Mouse (Mus musculus): Measurements from ENCODE around the gene Usp34. TPM values are rescaled to one million over a fixed set of nuclear protein-coding genes. Genes with fewer than 3 reads are reported as not detected.
"Not testable (repeated sequence)": the region's sequence is repeated elsewhere in the genome, so short reads cannot be mapped to it uniquely, and the experiment has no call there.

Usp34 gene
- total RNA-seq, 2 experiments from 2014 or later: 48.2 to 63.2 TPM

DNA sequence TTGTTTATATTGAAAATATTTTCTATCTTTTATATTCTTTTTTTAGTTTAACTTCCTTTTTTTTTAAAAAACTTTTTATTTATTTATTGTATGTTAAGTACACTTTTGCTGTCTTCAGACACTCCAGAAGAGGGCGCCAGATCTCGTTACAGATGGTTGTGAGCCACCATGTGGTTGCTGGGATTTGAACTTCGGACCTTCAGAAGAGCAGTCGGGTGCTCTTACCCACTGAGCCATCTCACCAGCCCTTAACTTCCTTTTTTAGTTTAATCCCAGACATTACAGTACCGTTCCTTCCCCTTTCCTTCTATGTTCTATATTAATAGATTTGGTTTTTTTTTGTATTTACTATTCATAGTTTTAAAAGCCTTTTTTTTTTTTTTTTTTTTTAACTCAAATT lies 50.5 kb downstream of the Usp34 start:
- DNase-seq: not testable (repeated sequence)

GRCm38 (mm10) chr11:23359687-23360235 lies 53.1 kb downstream of the Usp34 start:
- not testable (repeated sequence) for DNase-seq

DNA sequence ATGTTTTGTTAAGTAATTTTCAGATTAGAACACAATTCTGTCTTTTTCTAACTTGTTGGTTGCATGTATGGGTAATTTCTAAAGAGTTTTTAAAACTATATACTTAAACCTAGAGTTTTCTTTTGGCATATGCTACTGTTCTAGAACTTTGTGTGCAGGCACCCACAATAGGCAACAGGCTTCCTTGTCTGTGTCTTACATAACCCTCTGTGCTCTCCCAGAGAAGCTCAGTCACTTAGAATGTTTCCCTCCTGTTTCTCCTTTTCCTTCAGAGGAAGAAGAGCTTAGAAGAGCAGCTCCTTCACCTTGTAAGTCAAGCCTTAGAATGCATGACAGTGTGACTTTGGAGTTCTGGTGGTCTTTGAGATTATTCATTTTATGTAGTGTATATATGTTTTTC lies 55.6 kb downstream of the Usp34 start:
- DNase-seq: no peak

DNA sequence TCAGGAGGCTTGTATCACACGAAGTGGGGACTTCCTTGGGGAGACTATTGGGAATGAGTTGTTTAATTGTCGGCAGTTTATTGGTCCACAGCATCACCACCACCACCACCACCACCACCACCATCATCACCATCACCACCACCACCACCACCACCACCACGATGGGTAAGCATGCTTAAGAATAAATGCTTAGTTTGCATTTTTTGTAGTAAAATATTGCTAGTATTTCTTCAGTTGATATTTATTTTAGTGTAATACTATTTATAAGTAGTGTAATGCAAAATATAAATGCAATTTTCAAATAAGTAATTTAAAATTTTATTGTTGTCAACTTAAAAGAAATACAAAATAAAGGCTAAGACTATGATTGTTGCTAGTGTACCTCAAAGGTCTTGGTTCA lies 57.7 kb downstream of the Usp34 start:
- no peak for DNase-seq

DNA sequence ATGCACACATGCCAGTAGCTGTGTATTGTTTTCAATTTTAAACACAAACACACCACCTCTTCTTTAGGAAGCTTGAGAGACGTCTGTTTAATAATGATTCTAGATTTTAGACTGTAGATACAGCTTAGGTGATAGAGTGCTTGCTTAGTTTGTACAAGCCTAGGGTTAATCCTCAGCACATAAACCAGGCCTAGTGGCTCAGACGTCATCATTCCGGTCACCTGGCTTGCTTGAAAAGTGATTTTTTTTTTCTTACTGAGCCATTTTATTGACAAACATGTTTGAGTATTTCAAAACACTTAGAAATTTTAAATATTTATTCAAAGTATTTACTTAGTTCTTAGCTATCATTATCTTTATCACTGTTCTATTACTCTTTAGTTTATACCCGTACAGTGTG lies 65.3 kb downstream of the Usp34 start:
- no peak for DNase-seq

- DNase-seq: no peak
Observed at GRCm38 (mm10) chr11:23372490-23372889, 65.8 kb downstream of the Usp34 start.

GRCm38 (mm10) chr11:23380055-23380454 lies 73.4 kb downstream of the Usp34 start:
- DNase-seq: no peak

DNA sequence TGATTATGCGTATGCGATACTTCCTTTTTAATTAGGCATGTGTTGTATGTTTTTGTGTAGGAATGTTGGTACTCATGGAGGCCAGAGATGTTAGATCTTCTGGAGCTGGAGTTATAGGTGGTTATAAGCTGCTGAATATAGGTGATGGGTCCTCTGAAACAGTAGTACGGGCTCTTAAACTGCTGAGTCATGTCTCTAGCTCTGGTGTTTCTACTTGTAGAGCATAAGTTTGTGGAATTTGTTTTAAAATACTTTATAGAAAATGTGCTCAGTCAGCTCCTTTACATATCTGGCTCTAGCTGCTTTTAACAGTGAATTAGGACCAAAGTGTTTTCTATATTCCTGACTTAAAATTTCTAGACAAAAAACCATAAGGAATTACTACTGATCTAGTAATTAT lies 73.9 kb downstream of the Usp34 start:
- DNase-seq: no peak

- DNase-seq: no peak
Observed at GRCm38 (mm10) chr11:23382787-23383186, 76.1 kb downstream of the Usp34 start.

GRCm38 (mm10) chr11:23389649-23390048 lies 83.0 kb downstream of the Usp34 start:
- no peak for DNase-seq

GRCm38 (mm10) chr11:23392567-23392966 lies 85.9 kb downstream of the Usp34 start:
- no peak for DNase-seq

GRCm38 (mm10) chr11:23396608-23397007 lies 89.9 kb downstream of the Usp34 start:
- no peak for DNase-seq

GRCm38 (mm10) chr11:23400978-23401776 lies 94.5 kb downstream of the Usp34 start:
- DNase-seq: no peak

GRCm38 (mm10) chr11:23428301-23428700 lies 121.6 kb downstream of the Usp34 start:
- no peak for DNase-seq

- no peak for DNase-seq
Observed at GRCm38 (mm10) chr11:23430013-23430412, 123.3 kb downstream of the Usp34 start.

GRCm38 (mm10) chr11:23436076-23436475 lies 129.4 kb downstream of the Usp34 start:
- no peak for DNase-seq

DNA sequence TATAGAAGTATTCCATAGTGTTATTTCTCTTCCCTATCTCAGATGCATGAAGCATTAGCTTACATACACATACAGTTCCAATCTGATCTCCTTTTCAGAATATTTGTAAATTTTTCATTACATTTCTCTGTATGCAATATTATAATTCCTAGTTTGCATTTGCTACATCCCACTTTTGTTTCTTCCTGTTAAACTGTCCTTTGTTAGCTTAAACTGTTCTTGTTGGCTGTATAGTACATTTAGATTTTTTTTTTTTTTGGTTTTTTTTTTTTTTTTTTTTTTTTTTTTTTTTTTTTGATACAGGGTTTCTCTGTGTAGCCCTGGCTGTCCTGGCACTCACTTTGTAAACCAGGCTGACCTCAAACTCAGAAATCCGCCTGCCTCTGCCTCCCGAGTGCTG lies 159.2 kb downstream of the Usp34 start:
- DNase-seq: not testable (repeated sequence)

DNA sequence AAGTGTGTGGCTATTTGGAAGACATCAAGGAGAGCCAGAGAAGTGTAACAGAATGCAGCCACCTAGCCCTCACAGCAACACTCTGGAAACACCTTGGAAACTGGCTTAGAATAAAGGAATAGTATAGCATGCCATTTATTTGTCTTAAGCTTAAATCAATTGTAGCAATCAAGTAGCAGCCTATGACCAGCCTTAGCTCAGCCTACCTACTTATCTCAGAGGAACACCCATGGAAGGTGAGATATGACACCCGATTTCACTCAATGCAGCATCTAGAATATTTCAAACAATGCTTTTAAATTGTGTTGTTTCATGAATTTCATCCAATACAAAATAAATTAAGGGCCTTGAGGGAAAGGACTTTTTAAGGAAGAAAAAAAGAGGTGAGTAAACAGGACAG lies 183.3 kb downstream of the Usp34 start:
- no peak for DNase-seq

DNA sequence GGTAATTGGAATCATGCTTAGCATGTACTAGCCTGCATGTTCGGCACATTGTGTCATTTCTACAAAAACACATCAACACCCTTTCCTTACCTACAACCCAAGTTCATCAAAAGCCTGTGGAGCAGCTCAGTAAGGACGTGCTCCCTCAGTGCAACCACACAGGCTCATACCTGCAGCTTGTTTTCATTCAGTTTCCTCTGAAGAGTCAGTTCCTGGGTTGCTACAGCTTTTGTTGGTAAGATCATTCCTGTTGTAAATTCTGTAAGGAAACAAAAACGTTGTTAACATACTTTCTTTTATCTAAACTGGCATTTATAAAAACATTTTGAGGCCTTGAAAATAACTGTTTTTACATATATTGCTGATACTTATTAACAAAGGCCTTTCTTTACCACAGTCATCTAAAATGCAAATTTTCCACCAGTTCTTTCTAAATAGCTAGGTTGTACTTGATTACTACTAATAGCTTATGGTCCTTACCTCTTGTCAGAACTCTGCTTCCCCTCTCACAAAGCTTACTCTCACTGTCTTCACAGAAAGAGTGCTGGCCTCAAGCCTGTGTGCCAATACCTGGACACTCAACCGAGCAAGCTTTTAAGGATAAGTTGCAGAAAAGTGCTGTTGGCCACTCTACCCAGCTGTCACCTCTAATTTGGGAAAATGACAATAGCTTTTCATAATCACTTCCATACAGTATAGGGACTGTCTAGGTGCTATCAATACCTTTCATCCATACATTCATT lies 185.5 kb downstream of the Usp34 start:
- no peak for DNase-seq

DNA sequence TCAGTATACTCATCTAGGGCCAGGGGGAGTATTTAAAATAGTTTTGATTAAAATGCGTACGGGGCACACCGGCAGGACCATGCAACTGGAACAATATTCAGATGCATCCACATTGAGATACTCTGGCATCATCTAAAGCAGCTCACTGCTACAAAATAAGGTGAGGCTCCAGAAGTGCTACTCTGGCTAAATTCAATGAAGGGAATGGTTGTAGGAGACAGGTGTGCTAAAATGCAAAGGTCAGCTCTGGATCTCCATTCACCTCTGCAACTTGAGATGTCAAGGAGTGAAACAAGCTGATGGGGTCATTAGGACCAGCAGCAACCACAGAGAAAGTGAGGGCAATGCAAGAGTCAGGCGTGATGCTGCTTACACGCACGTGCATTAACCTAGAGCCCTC lies 188.5 kb downstream of the Usp34 start:
- DNase-seq: no peak

GRCm38 (mm10) chr11:23496661-23497060 lies 190.0 kb downstream of the Usp34 start:
- no peak for DNase-seq

- peak; percentile 80 for DNase-seq
Observed at GRCm38 (mm10) chr11:23497335-23497717, 190.6 kb downstream of the Usp34 start.

Data from adrenal gland, postnatal 10 days (tissue).